Mouse (Mus musculus) lung, adult 2 months (tissue): ENCODE results near the gene Ccr1l1.

Experiments used
- CTCF ChIP-seq: fragments of 200-500 bp; IDR thresholded peaks from 2 replicates; pipeline ENCODE4 v1.5.1; 2011; ENCODE audit warnings: mild to moderate bottlenecking, low read length, control low read depth; ENCODE audit not compliant: insufficient read depth
- POLR2A ChIP-seq: fragments of 200-500 bp; IDR thresholded peaks from 2 replicates; pipeline ENCODE4 v1.6.1; 2011; ENCODE audit warnings: low read depth, mild to moderate bottlenecking, control low read depth, low read length, borderline replicate concordance; ENCODE audit errors: extremely low read depth

DNA sequence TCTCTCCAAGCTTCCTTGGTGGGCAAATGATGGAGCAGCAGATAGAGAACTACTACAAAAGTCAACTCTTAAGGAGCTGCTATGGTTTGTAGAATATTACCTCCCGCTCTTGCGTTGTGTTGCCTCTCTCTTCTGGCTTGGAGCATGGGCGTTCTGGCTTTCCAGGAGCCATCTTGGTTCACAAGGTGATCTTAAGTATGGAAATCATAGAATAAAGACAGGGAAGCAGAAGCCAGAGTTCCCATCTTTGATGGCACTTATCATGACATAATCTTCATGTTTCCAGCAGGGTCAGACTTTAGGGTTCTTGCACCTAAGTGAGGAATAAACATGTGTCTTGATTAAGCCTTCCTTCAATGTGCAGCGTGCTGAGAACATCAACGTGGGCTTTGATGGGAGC lies 42.4 kb downstream of the Ccr1l1 start:
- TF ChIP-seq CTCF (no peak), POLR2A (no peak)
